Mouse (Mus musculus): ENCODE data around the gene Fundc2.

DNA sequence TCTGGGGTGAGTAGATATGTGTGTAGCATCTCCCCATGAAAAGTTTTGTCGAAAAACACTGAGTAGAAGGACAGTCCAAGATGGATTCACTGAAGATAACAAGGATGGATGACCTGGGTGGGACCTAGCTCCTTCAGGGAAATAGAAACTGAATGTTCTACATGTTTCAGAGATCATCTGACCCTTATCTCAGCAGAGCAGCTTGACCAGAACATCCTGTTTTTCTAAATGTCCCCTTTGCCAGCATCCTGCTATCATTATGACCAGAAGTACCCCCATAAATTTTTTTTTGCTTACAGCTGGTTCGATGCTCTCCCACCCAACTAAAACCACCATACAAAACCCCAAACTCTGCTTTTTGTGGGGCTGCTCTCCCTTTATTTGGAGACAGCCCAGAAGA, 20.5 kb downstream of the Fundc2 start:
- no peak for TF ChIP-seq CTCF (IDR thresholded peaks at IDR 0.05; ENCODE audit: low read depth, low read length)
- no peak for TF ChIP-seq GATA1 (IDR thresholded peaks at IDR 0.05; ENCODE audit: borderline replicate concordance, low read length)
- TF ChIP-seq POLR2AphosphoS5 (IDR thresholded peaks at IDR 0.05; ENCODE audit: insufficient replicate concordance, low read depth, low read length): no peak
- no peak for TF ChIP-seq GATA2 (IDR thresholded peaks at IDR 0.05; ENCODE audit: borderline replicate concordance, low read depth, low read length)
